Mouse (Mus musculus): ENCODE results near the gene Ccdc8.

GRCm38 (mm10) chr7:17025505-17025894 is 33.0 kb downstream of the Ccdc8 start:
- TF ChIP-seq POLR2A (IDR thresholded peaks at IDR 0.05; ENCODE audit: insufficient read length, low read depth): no peak
- no peak for TF ChIP-seq TCF12 (IDR thresholded peaks at IDR 0.05; ENCODE audit: insufficient read depth, poor library complexity, severe bottlenecking)
- no peak for TF ChIP-seq USF1 (IDR thresholded peaks at IDR 0.05; ENCODE audit: low read depth)
- TF ChIP-seq REST (IDR thresholded peaks at IDR 0.05; ENCODE audit: insufficient read depth, insufficient read length): no peak
- no peak for TF ChIP-seq MAX (IDR thresholded peaks at IDR 0.05; ENCODE audit: low read depth)
- TF ChIP-seq SRF (IDR thresholded peaks at IDR 0.05; ENCODE audit: control insufficient read depth, insufficient read length, low read depth): no peak
- no peak for TF ChIP-seq POLR2AphosphoS2 (IDR thresholded peaks at IDR 0.05; ENCODE audit: insufficient read length, low read depth)
- no peak for TF ChIP-seq MYOD1 (IDR thresholded peaks at IDR 0.05; ENCODE audit: control insufficient read depth in 1 of 3, insufficient read length in 2 of 3, low read depth in 2 of 3)
- TF ChIP-seq TCF3 (IDR thresholded peaks at IDR 0.05; ENCODE audit: insufficient read length, low read depth): no peak
- no peak for TF ChIP-seq CEBPB (IDR thresholded peaks at IDR 0.05; ENCODE audit: insufficient read depth, poor library complexity, severe bottlenecking)
- no peak for TF ChIP-seq E2F4 (IDR thresholded peaks at IDR 0.05; ENCODE audit: insufficient read depth)
- TF ChIP-seq MYOG (IDR thresholded peaks at IDR 0.05; ENCODE audit: control insufficient read depth in 1 of 3, insufficient read depth in 1 of 3, insufficient read length in 2 of 3, low read depth in 2 of 3): no peak

Measured in myocyte (in vitro differentiated cells).